Mouse (Mus musculus) midbrain, embryonic 11.5 days (tissue): ENCODE measurements around the gene Nfatc3. TPM values are rescaled to one million over a fixed set of nuclear protein-coding genes. Genes with fewer than 3 reads are reported as not detected.

ENCODE experiments used
- ATAC-seq: fragments of 200-750 bp; cut with Nextera tagmentation; 2 replicates; pipeline ENCODE4 v1.8.0; 2017; ENCODE audit warnings: moderate TSS enrichment, moderate library complexity; ENCODE audit not compliant: low FRiP score
- DNase-seq: peaks from one replicate; pipeline ENCODE4 v3.0.0; 2015; ENCODE audit warnings: low spot score; ENCODE audit errors: missing footprints
- H3K27ac ChIP-seq: fragments of 300-500 bp; sonication (generic); 2 replicates; pipeline ENCODE4 v1.5.1; 2014; ENCODE audit warnings: low read depth, low read length
- H3K27me3 ChIP-seq: fragments of 300-500 bp; sonication (generic); 2 replicates; pipeline ENCODE4 v1.6.1; 2014; ENCODE audit warnings: mild to moderate bottlenecking, low read length, moderate library complexity, mixed read lengths; ENCODE audit not compliant: control insufficient read depth, insufficient read depth
- H3K36me3 ChIP-seq: fragments of 300-500 bp; sonication (generic); 2 replicates; pipeline ENCODE4 v1.6.1; 2014; ENCODE audit warnings: mild to moderate bottlenecking, low read length, moderate library complexity, mixed read lengths; ENCODE audit not compliant: control insufficient read depth, insufficient read depth
- H3K4me1 ChIP-seq: fragments of 300-500 bp; sonication (generic); 2 replicates; pipeline ENCODE4 v1.6.1; 2014; ENCODE audit warnings: low read length; ENCODE audit not compliant: control insufficient read depth, insufficient read depth
- H3K4me2 ChIP-seq: fragments of 300-500 bp; sonication (generic); 2 replicates; pipeline ENCODE4 v1.6.1; 2014; ENCODE audit warnings: mild to moderate bottlenecking, moderate library complexity
- H3K4me3 ChIP-seq: fragments of 300-500 bp; sonication (generic); 2 replicates; pipeline ENCODE4 v1.5.1; 2014; ENCODE audit warnings: low read depth, low read length
- H3K9ac ChIP-seq: fragments of 300-500 bp; sonication (generic); 2 replicates; pipeline ENCODE4 v1.6.1; 2014; ENCODE audit warnings: low read length
- H3K9me3 ChIP-seq: fragments of 300-500 bp; sonication (generic); 2 replicates; pipeline ENCODE4 v1.6.1; 2016; ENCODE audit warnings: low read length; ENCODE audit not compliant: control insufficient read depth
- WGBS: fragments of 180-500 bp; shearing (Covaris S2); extraction: QIAGEN DNeasy Blood & Tissue Kit; methylation state at CpG from one replicate; pipeline ENCODE4 v1.1.7; 2014; 5-methylcytosine and 5-hydroxymethylcytosine counted together
- polyA plus RNA-seq: library from polyadenylated mRNA; unstranded; fragments of >200 nt; fragmentation: Nextera tagmentation; extraction: Ambion mirVana; gene quantifications from 2 replicates; pipeline ENCODE4 v1.2.1, GENCODE M21; 2014

The Nfatc3 gene
- polyA plus RNA-seq, 1 experiment from 2014 or later: 3.9 TPM

- 28% methylated on average over 14 of the region's 14 CpGs for WGBS
- Histone ChIP-seq H3K27ac (no peak overlapping the region), H3K9me3 (no peaks in the 10 kb centered on the region), H3K4me3 (no peak overlapping the region), H3K4me2 (no peak overlapping the region), H3K4me1 (peaks cover 17% of the 10 kb centered on the region), H3K27me3 (peaks cover 51% of the 10 kb centered on the region), H3K36me3 (no peaks in the 10 kb centered on the region), H3K9ac (no peak overlapping the region)
- ATAC-seq (no peak), DNase-seq (no peak)
These were observed 76.3 kb downstream of the Nfatc3 start for GRCm38 (mm10) chr8:106134751-106135571.

GRCm38 (mm10) chr8:106135672-106136071 lies 77.0 kb downstream of the Nfatc3 start:
- H3K4me2 ChIP-seq: peak overlapping the region; percentile 69; the same call in 1 of the 2 replicates
- WGBS: 6% methylated on average over 19 of the region's 19 CpGs
- H3K27ac ChIP-seq: no peak overlapping the region
- DNase-seq (peak; percentile 90), ATAC-seq (no peak)
- peaks cover 51% of the 10 kb centered on the region for H3K27me3 ChIP-seq
- H3K36me3 ChIP-seq: no peaks in the 10 kb centered on the region
- H3K9me3 ChIP-seq: no peaks in the 10 kb centered on the region
- H3K4me3 ChIP-seq: 0 out of 2 replicates have a peak overlapping the region, but pooled peaks have one; percentile 36
- H3K9ac ChIP-seq: no peak overlapping the region
- peaks cover 17% of the 10 kb centered on the region for H3K4me1 ChIP-seq

DNA sequence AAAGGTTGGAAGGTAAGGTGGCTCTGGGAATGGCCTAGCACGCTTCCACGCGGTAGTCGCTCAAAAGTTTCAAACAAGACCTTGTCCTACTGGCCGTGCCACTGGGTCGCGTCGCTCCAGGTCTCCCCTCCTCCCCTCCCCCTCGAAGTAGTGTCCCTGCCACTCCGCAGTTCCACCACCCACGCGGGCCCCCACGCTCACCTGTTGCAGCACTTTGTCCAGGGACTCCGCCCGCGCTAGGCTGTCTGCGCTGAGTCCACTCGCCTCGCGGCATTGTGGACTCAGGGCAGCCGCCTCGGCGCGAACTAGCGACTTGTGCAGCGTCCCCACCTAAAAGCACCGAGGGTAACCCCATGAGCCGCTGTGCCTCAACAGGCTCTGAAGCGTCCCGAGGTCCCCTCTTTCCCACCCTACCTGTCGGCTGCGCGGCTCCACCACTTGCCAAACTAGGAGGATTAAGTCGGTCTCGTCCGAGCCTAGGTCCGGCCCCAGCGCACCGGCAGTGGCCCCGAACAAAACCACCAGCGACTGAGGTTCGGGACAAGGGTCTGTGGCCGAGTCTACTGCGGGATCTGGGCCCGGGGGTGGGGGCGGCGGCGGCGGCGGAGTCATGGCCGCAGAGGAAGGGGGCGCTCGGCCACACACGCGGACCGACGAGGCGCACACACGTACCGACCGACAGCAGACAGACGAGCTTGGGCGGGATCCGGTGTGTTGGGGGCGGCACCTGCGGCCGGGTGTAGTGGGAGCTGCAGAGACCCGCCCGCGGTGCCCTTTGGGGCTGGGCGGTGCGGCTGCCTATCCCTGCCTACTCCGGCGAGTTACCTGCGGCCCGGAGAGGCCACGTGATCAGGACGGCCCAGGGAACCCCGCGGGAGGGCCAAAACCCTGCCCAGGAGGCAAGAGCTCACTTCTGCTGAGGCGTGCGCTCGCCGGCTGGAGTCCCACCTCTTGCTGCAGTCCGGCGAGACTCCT lies 77.8 kb downstream of the Nfatc3 start, which contains the start of gene Esrp2:
Esrp2 (minus strand) TSS at position 819 of the 975 bp plus-strand sequence.
- ATAC-seq: 0 out of 2 replicates have a peak, but pooled peaks have one; percentile 14
- peaks cover 51% of the 10 kb centered on the region for H3K27me3 ChIP-seq
- H3K4me1 ChIP-seq: peaks cover 17% of the 10 kb centered on the region
- H3K4me2 ChIP-seq: peak within 1 kb of the TSS; percentile 69
- peak within 1 kb of the TSS; percentile 38 for H3K4me3 ChIP-seq
- H3K9ac ChIP-seq: peak within 1 kb of the TSS; percentile 27; the same call in 1 of the 2 replicates
- DNase-seq: peak; percentile 94
- no peaks in the 10 kb centered on the region for H3K9me3 ChIP-seq
- no peak within 1 kb of the TSS for H3K27ac ChIP-seq
- no peaks in the 10 kb centered on the region for H3K36me3 ChIP-seq
- under 1% methylated on average over 86 of the region's 86 CpGs for WGBS

DNA sequence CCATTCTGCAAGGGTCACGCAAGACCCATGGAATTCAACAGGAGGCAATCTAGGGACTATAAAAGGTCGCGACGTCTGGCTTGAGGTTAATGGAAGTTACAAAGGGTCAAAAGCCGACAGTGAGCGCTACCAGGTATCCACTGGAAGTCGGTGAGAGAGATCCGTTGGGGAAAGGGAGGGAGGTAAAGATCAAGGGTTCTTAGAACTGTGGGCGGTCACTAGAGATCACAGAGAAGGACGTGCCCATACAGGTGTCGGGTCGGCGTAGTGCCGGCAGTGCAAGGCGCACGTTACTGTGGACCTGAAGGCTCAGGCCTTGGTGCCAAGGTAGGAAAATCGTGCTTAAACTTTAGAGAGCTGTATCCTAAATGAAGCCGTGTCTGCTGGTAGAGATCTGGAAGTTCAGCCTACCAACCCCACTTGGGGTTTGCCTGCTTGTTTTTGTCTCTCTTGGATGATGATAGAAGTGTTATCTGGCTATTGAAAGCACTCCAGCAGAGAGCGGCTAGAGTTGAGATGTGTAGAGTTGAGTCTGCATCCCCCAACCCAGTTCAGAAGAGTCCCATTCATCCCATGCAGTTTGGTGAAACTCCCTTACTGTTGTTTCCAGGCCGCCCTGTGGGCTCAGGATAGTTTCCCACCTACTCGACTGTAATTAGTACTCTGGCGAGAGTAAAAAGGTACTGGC lies 78.7 kb downstream of the Nfatc3 start:
- DNase-seq: peak; percentile 94
- 2% methylated on average over 22 of the region's 22 CpGs for WGBS

GRCm38 (mm10) chr8:106137906-106138477 lies 79.4 kb downstream of the Nfatc3 start:
- H3K9me3 ChIP-seq: no peaks in the 10 kb centered on the region
- DNase-seq (peak; percentile 94), ATAC-seq (peak; percentile 19; the same call in 1 of the 2 replicates)
- H3K36me3 ChIP-seq: no peaks in the 10 kb centered on the region
- peak overlapping the region; percentile 69 for H3K4me2 ChIP-seq
- H3K27me3 ChIP-seq: peaks cover 51% of the 10 kb centered on the region
- 1% methylated on average over 24 of the region's 24 CpGs for WGBS
- H3K4me3 ChIP-seq: peak overlapping the region; percentile 38
- no peak overlapping the region for H3K27ac ChIP-seq
- H3K4me1 ChIP-seq: peaks cover 17% of the 10 kb centered on the region
- peak overlapping the region; percentile 28 for H3K9ac ChIP-seq

More for the DNA sequence above, 78.7 kb downstream of the Nfatc3 start:
- peak overlapping the region; percentile 38 for H3K4me3 ChIP-seq
- peak overlapping the region; percentile 69 for H3K4me2 ChIP-seq
- H3K4me1 ChIP-seq: peaks cover 17% of the 10 kb centered on the region
- H3K9ac ChIP-seq: no peak overlapping the region; the same call in 1 of the 2 replicates
- no peak for ATAC-seq
- H3K9me3 ChIP-seq: no peaks in the 10 kb centered on the region
- no peaks in the 10 kb centered on the region for H3K36me3 ChIP-seq
- H3K27me3 ChIP-seq: peaks cover 51% of the 10 kb centered on the region
- no peak overlapping the region for H3K27ac ChIP-seq

GRCm38 (mm10) chr8:106138616-106139015 lies 80.0 kb downstream of the Nfatc3 start:
- Histone ChIP-seq H3K4me2 (peak overlapping the region; percentile 69), H3K4me3 (peak overlapping the region; percentile 38), H3K27me3 (peaks cover 51% of the 10 kb centered on the region), H3K36me3 (no peaks in the 10 kb centered on the region), H3K9me3 (no peaks in the 10 kb centered on the region), H3K27ac (no peak overlapping the region), H3K4me1 (peaks cover 17% of the 10 kb centered on the region), H3K9ac (peak overlapping the region; percentile 28)
- ATAC-seq (no peak), DNase-seq (no peak)
- 20% methylated on average over 7 of the region's 7 CpGs for WGBS

DNA sequence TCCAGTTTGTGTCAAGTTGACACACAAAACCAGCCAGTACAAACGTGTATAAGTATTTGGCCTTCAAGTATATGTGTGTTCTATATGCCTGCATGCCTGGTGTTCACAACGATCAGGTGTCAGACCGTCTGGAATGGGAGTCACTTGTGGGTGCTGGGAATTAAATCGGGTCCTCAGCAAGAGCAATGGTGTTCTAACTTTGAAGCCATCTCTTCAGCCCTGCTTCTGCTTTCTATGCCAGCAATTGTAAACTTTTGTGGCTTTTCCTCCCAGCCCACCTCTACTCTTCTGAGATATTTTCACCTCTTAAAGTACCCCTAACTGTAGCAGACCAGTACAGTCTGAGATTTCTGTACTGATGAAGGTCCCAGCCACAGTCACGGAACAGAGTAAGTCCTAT lies 81.6 kb downstream of the Nfatc3 start:
- ATAC-seq (no peak), DNase-seq (peak; percentile 83)
- Histone ChIP-seq H3K4me3 (no peak overlapping the region), H3K27me3 (peaks cover 38% of the 10 kb centered on the region), H3K9me3 (no peaks in the 10 kb centered on the region), H3K9ac (no peak overlapping the region), H3K4me1 (peaks cover 17% of the 10 kb centered on the region), H3K36me3 (no peaks in the 10 kb centered on the region), H3K4me2 (no peak overlapping the region), H3K27ac (no peak overlapping the region)
- WGBS: 66% methylated on average over 5 of the region's 5 CpGs

GRCm38 (mm10) chr8:106140769-106141168 lies 82.1 kb downstream of the Nfatc3 start:
- ATAC-seq (peak; percentile 60; the same call in 1 of the 2 replicates), DNase-seq (peak; percentile 98)
- no peaks in the 10 kb centered on the region for H3K36me3 ChIP-seq
- H3K4me1 ChIP-seq: peaks cover 17% of the 10 kb centered on the region
- no peak overlapping the region for H3K9ac ChIP-seq
- no peak overlapping the region for H3K4me2 ChIP-seq
- 16% methylated on average over 13 of the region's 13 CpGs for WGBS
- H3K27ac ChIP-seq: no peak overlapping the region
- peaks cover 32% of the 10 kb centered on the region for H3K27me3 ChIP-seq
- no peaks in the 10 kb centered on the region for H3K9me3 ChIP-seq
- H3K4me3 ChIP-seq: no peak overlapping the region
